Mouse (Mus musculus) ES-E14 (cell line): ENCODE data around the gene Chaf1b. TPM values are rescaled to one million over a fixed set of nuclear protein-coding genes. Genes with fewer than 3 reads are reported as not detected.

Experiments
- DNase-seq: peaks from one replicate; pipeline ENCODE4 v3.0.0-alpha.2; 2013; ENCODE audit warnings: low read depth, low spot score
- H3K27ac ChIP-seq: 2 replicates; pipeline ENCODE4 v1.5.1; 2012; ENCODE audit warnings: low read depth, mild to moderate bottlenecking, low read length, moderate library complexity, mixed read lengths; ENCODE audit not compliant: poor library complexity, insufficient read depth, severe bottlenecking
- H3K36me3 ChIP-seq: 2 replicates; pipeline ENCODE4 v1.6.1; 2012; ENCODE audit warnings: mild to moderate bottlenecking, low read length, moderate library complexity, mixed read lengths; ENCODE audit not compliant: control insufficient read depth, poor library complexity, insufficient read depth, severe bottlenecking
- H3K4me1 ChIP-seq, 2 experiments: fragments of 150-350 bp in 1 of 2; sonication (generic) in 1 of 2; 2 replicates each; pipeline ENCODE4 v1.6.1; 2012; ENCODE audit warnings: low read length in 2 of 2, mild to moderate bottlenecking in 1 of 2, mixed read lengths in 1 of 2; ENCODE audit not compliant: control insufficient read depth in 2 of 2, insufficient read depth in 2 of 2, poor library complexity in 1 of 2
- H3K4me3 ChIP-seq, 2 experiments: fragments of 150-350 bp in 1 of 2; sonication (generic) in 1 of 2; 2 replicates each; pipeline ENCODE4 v1.5.1; 2012; ENCODE audit warnings: low read length in 2 of 2, low read depth in 1 of 2, mild to moderate bottlenecking in 1 of 2, mixed read lengths in 1 of 2; ENCODE audit not compliant: insufficient read depth in 1 of 2, poor library complexity in 1 of 2, severe bottlenecking in 1 of 2
- H3K9ac ChIP-seq: 2 replicates; pipeline ENCODE4 v1.6.1; 2012; ENCODE audit warnings: low read depth, mild to moderate bottlenecking, low read length, mixed read lengths; ENCODE audit not compliant: poor library complexity, insufficient read depth, severe bottlenecking
- H3K9me3 ChIP-seq: fragments of 150-350 bp; sonication (generic); 2 replicates; pipeline ENCODE4 v1.6.1; 2012; ENCODE audit warnings: low read depth, mild to moderate bottlenecking, low read length; ENCODE audit not compliant: control insufficient read depth, insufficient read depth
- CHD2 ChIP-seq: IDR thresholded peaks from 2 replicates; pipeline ENCODE4 v1.6.1; 2014; ENCODE audit warnings: mild to moderate bottlenecking, low read depth, low read length, inconsistent platforms
- HCFC1 ChIP-seq: IDR thresholded peaks from 2 replicates; pipeline ENCODE4 v1.6.1; 2012; ENCODE audit warnings: low read length, inconsistent platforms, borderline replicate concordance; ENCODE audit not compliant: insufficient read depth
- MAFK ChIP-seq: IDR thresholded peaks from 2 replicates; pipeline ENCODE4 v1.6.1; 2014; ENCODE audit warnings: mild to moderate bottlenecking, low read depth, low read length, inconsistent platforms; ENCODE audit not compliant: insufficient read depth
- ZC3H11A ChIP-seq: IDR thresholded peaks from 2 replicates; pipeline ENCODE4 v1.6.1; 2012; ENCODE audit warnings: low read depth, mild to moderate bottlenecking, inconsistent platforms, low read length, borderline replicate concordance
- ZNF384 ChIP-seq: IDR thresholded peaks from 2 replicates; pipeline ENCODE4 v1.6.1; 2012; ENCODE audit warnings: low read depth, low read length, inconsistent platforms
- in situ Hi-C, 2 experiments: fragments of 600-800 bp; cut with MboI; formaldehyde crosslinking; loops; one replicate each; pipeline ENCODE4 v1.15.1; 2025; ENCODE audit warnings: low sequenced_read_pairs in 2 of 2, inconsistent platforms in 1 of 2; ENCODE audit not compliant: unreplicated experiment in 2 of 2
- total RNA-seq: library from RNA; depleted of rRNA; stranded (reverse); fragments of 300-350 nt; gene quantifications from 2 replicates; pipeline ENCODE4 v1.2.3, GENCODE M21; 2012

Gene Chaf1b
- total RNA-seq, 1 experiment, result 39.5 TPM

- in situ Hi-C loops, result no loop called here
- TF ChIP-seq ZC3H11A (no peak), CHD2 (no peak), HCFC1 (no peak), MAFK (no peak), ZNF384 (no peak)
- no peak overlapping the region for H3K4me3 ChIP-seq
- no peaks in the 10 kb centered on the region for H3K9me3 ChIP-seq
- H3K4me1 ChIP-seq, result peaks cover 2 to 8% of the 10 kb centered on the region in 2 experiments; a peak in 1 of 4 replicates
- H3K27ac ChIP-seq, result no peak overlapping the region
- H3K36me3 ChIP-seq, result no peaks in the 10 kb centered on the region
- DNase-seq, result no peak
- no peak overlapping the region for H3K9ac ChIP-seq
Observed at GRCm38 (mm10) chr16:93929370-93930032, 45.8 kb downstream of the Chaf1b start.

- Histone ChIP-seq H3K9ac (no peak overlapping the region), H3K36me3 (no peaks in the 10 kb centered on the region), H3K27ac (no peak overlapping the region), H3K4me3 (no peak overlapping the region), H3K4me1 (0 out of 4 replicates have a peak, but pooled peaks cover 2 to 3% of the 10 kb centered on the region in 2 experiments), H3K9me3 (no peaks in the 10 kb centered on the region)
- DNase-seq, result no peak
- no peak for TF ChIP-seq HCFC1
- no peak for TF ChIP-seq CHD2
- in situ Hi-C loops, result no loop called here
Observed at GRCm38 (mm10) chr16:93932185-93933168, 48.8 kb downstream of the Chaf1b start.

- Histone ChIP-seq H3K36me3 (no peaks in the 10 kb centered on the region), H3K9ac (no peak overlapping the region), H3K4me3 (no peak overlapping the region), H3K9me3 (no peaks in the 10 kb centered on the region), H3K27ac (no peak overlapping the region), H3K4me1 (0 out of 4 replicates have a peak, but pooled peaks cover 3 to 4% of the 10 kb centered on the region in 2 experiments)
- in situ Hi-C loops, result no loop called here
- TF ChIP-seq CHD2, result no peak
- TF ChIP-seq MAFK, result no peak
- no peak for TF ChIP-seq ZNF384
- no peak for TF ChIP-seq HCFC1
- TF ChIP-seq ZC3H11A, result no peak
- DNase-seq, result no peak
Observed at GRCm38 (mm10) chr16:93934588-93934987, 50.9 kb downstream of the Chaf1b start.

GRCm38 (mm10) chr16:93935009-93935408, 51.3 kb downstream of the Chaf1b start:
- in situ Hi-C loops, result no loop called here
- Histone ChIP-seq H3K27ac (no peak overlapping the region), H3K4me1 (0 out of 4 replicates have a peak, but pooled peaks cover 3 to 4% of the 10 kb centered on the region in 2 experiments), H3K9me3 (no peaks in the 10 kb centered on the region), H3K36me3 (no peaks in the 10 kb centered on the region), H3K9ac (no peak overlapping the region), H3K4me3 (no peak overlapping the region)
- TF ChIP-seq ZNF384 (peak; percentile 90), CHD2 (no peak), ZC3H11A (no peak)
- DNase-seq, result no peak
